Mouse (Mus musculus): ENCODE results near the gene Nfe2.

DNA sequence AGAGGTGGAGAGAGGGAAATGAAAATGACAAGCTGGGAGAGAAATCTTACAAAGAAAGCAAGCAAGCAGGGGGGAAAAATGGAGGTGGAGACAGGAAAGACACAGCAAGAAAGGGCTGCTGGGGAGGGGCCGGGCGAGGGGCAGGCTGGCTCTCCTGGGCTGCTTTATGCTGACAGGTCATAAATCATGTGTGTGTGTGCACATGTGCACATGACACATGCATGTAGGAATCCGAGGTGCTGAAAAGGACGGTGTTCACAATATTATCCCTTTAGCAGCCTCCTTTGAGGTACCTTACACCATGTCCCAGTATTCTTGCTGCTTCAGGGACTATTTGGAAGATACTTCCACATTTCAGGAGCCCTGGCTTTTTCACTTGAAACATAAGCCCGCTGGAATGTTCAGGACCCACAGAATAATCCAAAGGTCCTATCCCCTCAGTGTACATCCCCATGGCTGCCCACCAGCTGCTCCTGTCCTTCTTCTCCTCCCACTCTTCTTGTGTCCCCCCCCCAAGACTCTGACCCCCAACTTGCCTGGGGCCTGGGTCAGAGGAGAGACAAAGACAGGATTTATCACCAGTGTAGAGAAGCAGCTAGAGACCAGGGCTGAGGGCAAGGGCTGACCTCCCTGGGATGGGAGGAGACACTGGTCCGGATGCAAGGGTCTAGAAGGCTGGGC is 44.3 kb upstream of the Nfe2 start:
- TF ChIP-seq FLI1 (IDR thresholded peaks at IDR 0.05; ENCODE audit: low read length) (no peak), GATA1 (IDR thresholded peaks at IDR 0.05; ENCODE audit: borderline replicate concordance, low read length) (no peak)
